Mouse (Mus musculus) liver, embryonic 11.5 days (tissue): ENCODE data around the gene Mt4. TPM values are rescaled to one million over a fixed set of nuclear protein-coding genes. Genes with fewer than 3 reads are reported as not detected.
A peak's percentile ranks its signal among the peaks of the same experiment; 100 is the strongest.

Experiments
- ATAC-seq: fragments of 200-750 bp; cut with Nextera tagmentation; replicated peaks from 2 replicates; pipeline ENCODE4 v1.8.0; 2017; ENCODE audit warnings: moderate number of reproducible peaks, mild to moderate bottlenecking, moderate TSS enrichment, moderate library complexity; ENCODE audit not compliant: low FRiP score
- DNase-seq: peaks from one replicate; pipeline ENCODE4 v3.0.0-alpha.2; 2017; ENCODE audit warnings: low spot score
- H3K27ac ChIP-seq: fragments of 300-500 bp; sonication (generic); 2 replicates; pipeline ENCODE4 v1.5.1; 2014; ENCODE audit warnings: mild to moderate bottlenecking, low read depth, low read length, control low read depth
- H3K27me3 ChIP-seq: fragments of 300-500 bp; sonication (generic); replicated peaks from 2 replicates; pipeline ENCODE4 v1.6.1; 2014; ENCODE audit warnings: low read length, mixed read lengths; ENCODE audit not compliant: control insufficient read depth, insufficient read depth
- H3K36me3 ChIP-seq: fragments of 300-500 bp; sonication (generic); 2 replicates; pipeline ENCODE4 v1.6.1; 2014; ENCODE audit warnings: mild to moderate bottlenecking, low read length, moderate library complexity, mixed read lengths; ENCODE audit not compliant: control insufficient read depth, insufficient read depth
- H3K4me1 ChIP-seq: fragments of 300-500 bp; sonication (generic); replicated peaks from 2 replicates; pipeline ENCODE4 v1.6.1; 2014; ENCODE audit warnings: low read length, mixed read lengths; ENCODE audit not compliant: control insufficient read depth, insufficient read depth
- H3K4me2 ChIP-seq: fragments of 300-500 bp; sonication (generic); 2 replicates; pipeline ENCODE4 v1.6.1; 2014; ENCODE audit warnings: mild to moderate bottlenecking, control low read depth, moderate library complexity
- H3K4me3 ChIP-seq: fragments of 300-500 bp; sonication (generic); 2 replicates; pipeline ENCODE4 v1.5.1; 2014; ENCODE audit warnings: low read depth, low read length, control low read depth
- H3K9ac ChIP-seq: fragments of 300-500 bp; sonication (generic); 2 replicates; pipeline ENCODE4 v1.6.1; 2014; ENCODE audit warnings: low read depth, low read length, control low read depth
- H3K9me3 ChIP-seq: fragments of 300-500 bp; sonication (generic); 2 replicates; pipeline ENCODE4 v1.6.1; 2016; ENCODE audit warnings: low read length, inconsistent platforms, mixed read lengths; ENCODE audit not compliant: control insufficient read depth
- WGBS: fragments of 180-500 bp; shearing (Covaris S2); extraction: QIAGEN DNeasy Blood & Tissue Kit; methylation state at CpG from one replicate; pipeline ENCODE4 v1.1.7; 2014; 5-methylcytosine and 5-hydroxymethylcytosine counted together
- polyA plus RNA-seq: library from polyadenylated mRNA; unstranded; fragments of >200 nt; fragmentation: Nextera tagmentation; extraction: Ambion mirVana; gene quantifications from 2 replicates; pipeline ENCODE4 v1.2.1, GENCODE M21; 2014

The Mt4 gene
- polyA plus RNA-seq, 1 experiment from 2014 or later = not detected

- no peaks in the 10 kb centered on the region for H3K9me3 ChIP-seq
- no peak for ATAC-seq
- peaks cover 36% of the 10 kb centered on the region for H3K4me1 ChIP-seq
- no peaks in the 10 kb centered on the region for H3K36me3 ChIP-seq
- 63% methylated on average over 6 of the region's 6 CpGs for WGBS
- H3K27me3 ChIP-seq = peaks cover 41% of the 10 kb centered on the region
- peak overlapping the region; percentile 4; the same call in 1 of the 2 replicates for H3K27ac ChIP-seq
- no peak overlapping the region for H3K4me3 ChIP-seq
- no peak overlapping the region for H3K9ac ChIP-seq
- H3K4me2 ChIP-seq = peak overlapping the region; percentile 60
- DNase-seq = no peak
Observed at GRCm38 (mm10) chr8:94185791-94186190, 48.8 kb downstream of the Mt4 start.

- peaks cover 41% of the 10 kb centered on the region for H3K27me3 ChIP-seq
- DNase-seq = peak; percentile 69
- H3K4me2 ChIP-seq = peak overlapping the region; percentile 60
- H3K36me3 ChIP-seq = no peaks in the 10 kb centered on the region
- 4% methylated on average over 17 of the region's 17 CpGs for WGBS
- peak overlapping the region; percentile 30 for H3K4me3 ChIP-seq
- H3K4me1 ChIP-seq = peaks cover 41% of the 10 kb centered on the region
- peak; percentile 81 for ATAC-seq
- peak overlapping the region; percentile 46 for H3K9ac ChIP-seq
- peak overlapping the region; percentile 47 for H3K27ac ChIP-seq
- no peaks in the 10 kb centered on the region for H3K9me3 ChIP-seq
Observed at GRCm38 (mm10) chr8:94186542-94186941, 49.5 kb downstream of the Mt4 start.

DNA sequence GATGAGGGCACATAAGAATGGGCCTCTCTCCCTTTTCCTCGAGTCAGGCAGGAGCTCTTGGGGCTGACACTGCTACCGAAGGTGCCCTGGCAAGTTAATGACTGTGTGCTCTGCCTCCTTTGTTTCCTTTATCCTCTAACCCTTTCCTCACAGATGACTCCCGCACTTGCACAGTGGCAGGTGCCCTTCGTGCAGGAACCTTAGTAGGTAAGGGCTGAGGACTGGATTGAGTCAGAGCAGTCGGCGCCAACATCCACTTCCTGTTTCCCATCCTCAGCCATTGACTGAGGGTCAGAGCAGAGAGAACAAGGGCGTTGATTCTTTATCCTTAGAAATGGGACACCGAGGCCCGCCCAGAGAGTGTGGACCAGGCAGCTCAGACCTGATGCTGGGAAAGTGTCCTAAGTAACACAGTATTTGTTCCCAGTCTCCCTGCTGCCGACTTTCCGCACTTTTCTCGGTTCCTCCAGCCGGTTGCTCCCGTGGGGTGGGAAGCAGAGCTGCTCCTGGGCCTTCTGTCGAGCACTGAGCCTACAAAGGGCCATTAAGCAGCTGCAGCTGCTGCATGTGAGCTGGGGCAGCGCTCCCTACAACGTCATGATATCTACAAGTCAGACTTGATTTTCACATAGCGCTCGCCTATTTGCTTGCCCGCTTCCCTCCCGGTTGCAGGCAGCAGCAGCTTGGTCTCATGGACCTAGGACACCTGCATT, 50.4 kb downstream of the Mt4 start:
- Histone ChIP-seq H3K27ac (peak overlapping the region; percentile 47), H3K4me3 (no peak overlapping the region), H3K9me3 (no peaks in the 10 kb centered on the region), H3K27me3 (peaks cover 37% of the 10 kb centered on the region), H3K36me3 (no peaks in the 10 kb centered on the region), H3K4me1 (peaks cover 38% of the 10 kb centered on the region), H3K4me2 (peak overlapping the region; percentile 60), H3K9ac (peak overlapping the region; percentile 46)
- ATAC-seq (no peak), DNase-seq (no peak)
- WGBS = 34% methylated on average over 21 of the region's 21 CpGs

Other genes with a start within 250 kb of the Mt4 start
- gene Amfr, start 124.4 kb upstream of the Mt4 start, polyA plus RNA-seq = 72.4 and 79.8 TPM in 2 replicates
- 156 and 158 TPM in 2 replicates for gene Nudt21, start 100.2 kb upstream of the Mt4 start, polyA plus RNA-seq
- 12.2 and 13.2 TPM in 2 replicates for gene Ogfod1, start 100.0 kb upstream of the Mt4 start, polyA plus RNA-seq
- gene Bbs2, start 38.3 kb upstream of the Mt4 start, polyA plus RNA-seq = 8.7 and 9.5 TPM in 2 replicates
- 0.64 and 0.95 TPM in 2 replicates for gene Mt3, start 15.4 kb downstream of the Mt4 start, polyA plus RNA-seq
- gene Mt2, start 35.5 kb downstream of the Mt4 start, polyA plus RNA-seq = 785 and 795 TPM in 2 replicates
- gene Mt1, start 41.9 kb downstream of the Mt4 start, polyA plus RNA-seq = 2,440 and 2,461 TPM in 2 replicates
- 106 and 124 TPM in 2 replicates for gene Nup93, start 77.4 kb downstream of the Mt4 start, polyA plus RNA-seq
- gene Slc12a3, start 192.0 kb downstream of the Mt4 start, polyA plus RNA-seq = not detected in 2 replicates
- gene Herpud1, start 249.2 kb downstream of the Mt4 start, polyA plus RNA-seq = 110 and 115 TPM in 2 replicates